Mouse (Mus musculus): ENCODE measurements around the gene Tubb5.

Gene Tubb5

DNA sequence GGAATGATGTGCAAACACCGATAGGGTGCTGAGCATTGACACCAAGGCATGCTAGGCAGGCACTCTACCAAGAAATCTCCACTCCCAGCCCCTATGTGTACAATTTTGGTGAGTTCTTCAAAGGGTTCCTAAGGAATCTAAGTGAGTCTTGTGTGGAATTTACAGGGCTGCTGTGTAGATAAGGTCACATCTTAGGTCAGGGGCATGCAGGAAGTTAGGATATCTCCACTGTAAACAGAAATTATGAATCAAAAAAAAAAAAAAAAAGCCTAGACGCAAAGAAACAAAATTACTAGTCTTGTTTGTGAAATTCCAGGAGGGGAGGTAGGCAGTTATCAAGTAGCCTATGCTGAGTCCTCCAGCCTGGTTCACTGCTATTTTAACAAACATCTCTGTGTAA lies 45.3 kb downstream of the Tubb5 start:
- no peak for DNase-seq

DNA sequence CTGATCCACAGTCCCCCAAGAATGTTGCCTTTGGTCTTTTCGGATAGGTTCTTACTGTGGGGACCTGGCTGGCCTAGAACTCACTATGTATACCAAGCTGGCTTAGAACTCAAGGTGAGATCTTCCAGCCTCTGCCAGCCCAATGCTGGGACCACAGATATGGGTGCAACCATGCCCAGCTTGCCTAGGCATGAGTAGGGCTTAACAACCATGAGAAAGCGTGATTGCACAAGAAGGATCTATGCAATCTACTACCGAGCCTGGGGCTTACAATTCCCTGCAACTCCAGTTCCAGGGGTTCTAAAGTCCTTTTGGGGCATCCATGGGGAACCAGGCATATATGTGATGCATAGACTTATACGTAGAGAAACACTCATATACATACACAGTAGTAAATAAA lies 47.2 kb downstream of the Tubb5 start:
- no peak for DNase-seq

DNA sequence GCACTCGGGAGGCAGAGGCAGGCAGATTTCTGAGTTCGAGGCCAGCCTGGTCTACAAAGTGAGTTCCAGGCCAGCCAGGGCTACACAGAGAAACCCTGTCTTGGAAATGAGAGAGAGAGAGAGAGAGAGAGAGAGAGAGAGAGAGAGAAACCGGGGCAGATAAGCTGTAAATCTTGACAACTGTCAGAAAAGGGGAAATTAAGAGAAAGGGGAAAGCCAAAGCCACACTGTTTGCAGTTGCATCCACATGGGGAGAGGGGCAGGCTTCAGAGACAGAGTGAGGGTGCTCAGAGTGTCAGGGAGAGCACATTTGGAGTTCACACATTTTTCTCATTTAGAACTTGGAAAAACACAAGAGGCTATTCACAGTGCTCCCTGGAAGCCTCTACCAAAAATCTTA lies 50.1 kb downstream of the Tubb5 start:
- no peak for DNase-seq

DNA sequence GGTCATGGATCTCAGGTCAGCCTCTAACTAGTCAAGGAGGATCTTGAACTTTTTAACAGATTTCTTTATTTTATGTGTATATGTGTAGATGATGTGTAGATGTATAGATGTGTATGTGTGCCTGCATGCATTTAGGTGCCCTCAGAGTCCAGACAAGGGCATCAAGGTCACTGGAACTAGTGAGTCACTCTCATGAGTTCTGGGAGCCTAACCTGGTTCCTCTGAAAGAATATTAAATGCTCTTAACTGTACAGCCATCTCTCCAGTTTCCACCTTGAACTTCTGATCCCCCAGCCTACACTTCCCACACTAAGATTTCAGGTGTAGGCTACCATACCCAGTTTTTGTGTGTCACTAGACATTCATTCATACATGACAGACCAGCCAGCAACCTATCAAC lies 50.6 kb downstream of the Tubb5 start:
- DNase-seq = no peak

DNA sequence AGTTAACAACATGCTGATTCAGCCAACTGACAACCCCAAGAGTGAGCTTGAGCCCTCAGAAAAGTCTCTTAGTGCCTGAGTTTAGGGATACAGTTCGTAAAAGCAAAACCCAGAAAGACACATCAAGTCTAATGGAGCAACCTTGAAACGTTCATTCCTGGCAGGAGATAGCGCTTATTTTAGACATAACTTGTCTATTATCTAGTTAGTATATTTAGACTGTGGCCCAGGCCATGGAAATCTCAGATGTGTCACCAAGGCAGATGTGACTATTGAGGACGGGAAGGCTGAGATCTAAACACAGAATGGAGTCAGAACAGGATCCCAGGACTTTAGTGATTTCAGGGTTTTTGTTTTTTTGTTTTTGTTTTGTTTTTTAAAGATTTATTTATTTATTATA lies 53.0 kb downstream of the Tubb5 start:
- DNase-seq = no peak

DNA sequence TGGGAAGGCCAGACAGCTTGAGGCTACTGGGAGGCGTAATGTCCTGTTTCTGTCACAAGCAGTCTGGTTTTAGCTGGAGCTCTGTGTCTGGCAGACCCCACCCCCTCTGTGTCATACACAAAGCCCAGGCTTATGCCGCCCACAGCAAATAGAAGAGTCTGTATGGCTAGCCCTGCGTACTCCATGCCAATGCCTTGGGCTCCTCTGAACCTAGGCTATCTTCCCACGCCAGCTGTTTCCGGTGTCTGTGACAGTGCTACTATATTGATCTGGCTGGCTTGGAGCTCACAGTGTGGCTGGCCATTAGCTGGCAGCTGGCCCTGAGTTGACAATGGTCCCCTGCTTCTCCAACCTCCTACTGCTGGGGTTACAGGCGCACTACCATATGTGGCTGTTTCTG lies 54.2 kb downstream of the Tubb5 start:
- peak; percentile 73 for DNase-seq
